Mouse (Mus musculus) megakaryocyte, embryonic 14.5 days (primary cell): ENCODE results near the gene Cd6. TPM values are rescaled to one million over a fixed set of nuclear protein-coding genes. Genes with fewer than 3 reads are reported as not detected.

ENCODE experiments used
- H3K27me3 ChIP-seq: replicated peaks from 2 replicates; pipeline ENCODE3; 2012; ENCODE audit warnings: inconsistent platforms
- H3K36me3 ChIP-seq: replicated peaks from 2 replicates; pipeline ENCODE3; 2012; ENCODE audit warnings: low read length, inconsistent platforms, mixed read lengths
- H3K4me1 ChIP-seq: 2 replicates; pipeline ENCODE4 v1.6.1; 2012; ENCODE audit warnings: inconsistent platforms
- H3K4me3 ChIP-seq: replicated peaks from 2 replicates; pipeline ENCODE3; 2012; ENCODE audit warnings: moderate library complexity, mild to moderate bottlenecking, inconsistent platforms
- H3K9me3 ChIP-seq: 2 replicates; pipeline ENCODE4 v1.6.1; 2012; ENCODE audit warnings: inconsistent platforms
- FLI1 ChIP-seq: IDR thresholded peaks from 2 replicates; pipeline ENCODE4 v1.6.1; 2012; ENCODE audit warnings: low read length, inconsistent platforms, mixed read lengths
- GATA1 ChIP-seq: IDR thresholded peaks from 3 replicates; pipeline ENCODE4 v1.6.1; 2012; ENCODE audit warnings: mixed read lengths, low read length, inconsistent platforms, borderline replicate concordance
- polyA plus RNA-seq: library from polyadenylated mRNA; stranded (reverse); fragments of >175 nt; gene quantifications from 2 replicates; pipeline ENCODE4 v1.2.3, GENCODE M21; 2012; ENCODE audit warnings: low replicate concordance; ENCODE audit not compliant: insufficient read depth

Cd6 gene
- polyA plus RNA-seq, 1 experiment = not detected

DNA sequence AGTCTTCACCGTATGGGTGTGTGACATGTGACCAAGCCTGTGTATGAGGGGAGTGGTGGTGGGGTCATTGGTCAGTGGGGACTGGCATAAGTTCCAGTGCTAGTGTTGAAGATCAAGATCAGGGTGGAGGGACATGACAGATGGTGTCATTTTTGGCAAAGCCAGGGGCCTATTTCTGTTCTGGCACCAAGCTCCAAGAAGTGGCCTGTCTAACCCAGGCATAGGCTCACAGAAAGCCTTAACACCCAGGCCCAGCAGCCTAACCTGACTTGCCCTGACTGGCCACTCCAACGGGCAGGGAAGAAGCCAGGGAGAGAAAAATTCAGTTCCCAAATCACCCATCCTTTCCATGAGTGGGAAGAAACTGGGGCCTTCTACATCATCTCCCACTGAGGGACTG, 72.3 kb downstream of the Cd6 start:
- Histone ChIP-seq H3K4me1 (peaks cover 21% of the 10 kb centered on the region), H3K27me3 (peaks cover 25% of the 10 kb centered on the region), H3K4me3 (no peak overlapping the region), H3K36me3 (no peaks in the 10 kb centered on the region), H3K9me3 (no peaks in the 10 kb centered on the region)
- no peak for TF ChIP-seq FLI1
- no peak for TF ChIP-seq GATA1

DNA sequence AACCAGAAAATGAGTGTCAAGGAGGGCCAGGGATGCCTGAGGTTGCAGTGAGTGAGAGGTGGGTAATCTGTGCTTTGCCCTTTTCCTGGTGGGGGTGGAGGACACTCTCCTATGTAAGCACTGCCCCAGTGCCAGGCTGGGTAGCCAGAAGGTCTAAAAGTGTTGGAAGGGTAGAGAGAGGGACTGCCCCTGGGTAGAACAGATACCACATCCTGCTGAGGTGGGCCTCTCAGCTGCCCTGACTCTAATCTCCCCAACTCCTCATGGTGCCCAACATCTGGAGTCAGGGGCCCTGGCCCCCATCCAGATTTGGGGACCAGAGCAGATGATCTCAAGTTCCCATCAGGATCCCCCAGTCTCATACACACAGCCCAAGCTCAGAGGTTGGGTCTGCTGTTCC, 72.7 kb downstream of the Cd6 start:
- peaks cover 21% of the 10 kb centered on the region for H3K4me1 ChIP-seq
- H3K36me3 ChIP-seq = no peaks in the 10 kb centered on the region
- H3K4me3 ChIP-seq = no peak overlapping the region
- TF ChIP-seq FLI1 (no peak), GATA1 (no peak)
- peaks cover 22% of the 10 kb centered on the region for H3K27me3 ChIP-seq
- H3K9me3 ChIP-seq = no peaks in the 10 kb centered on the region

DNA sequence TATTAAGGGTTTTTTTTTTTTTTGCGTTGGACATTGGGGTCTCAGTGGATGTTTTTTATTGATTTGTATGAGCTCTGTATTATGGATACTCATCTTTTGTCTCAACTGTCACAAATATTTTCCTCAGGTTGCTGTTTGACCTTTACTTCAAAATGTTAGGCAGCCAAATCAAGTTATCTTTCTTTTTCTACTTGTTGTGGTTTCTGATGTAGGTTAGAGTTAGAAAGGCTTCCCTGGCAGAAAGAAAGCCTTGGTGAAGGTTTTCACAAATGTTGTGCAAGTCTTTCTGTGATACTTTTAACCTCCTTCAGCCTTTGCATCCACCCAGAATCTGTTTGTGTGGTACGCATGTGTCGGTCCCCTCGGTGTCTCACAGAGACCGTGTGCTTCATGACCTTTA, 77.2 kb downstream of the Cd6 start:
- no peaks in the 10 kb centered on the region; the same call in 1 of the 2 replicates for H3K4me1 ChIP-seq
- TF ChIP-seq GATA1 (no peak), FLI1 (no peak)
- peaks cover 21% of the 10 kb centered on the region for H3K27me3 ChIP-seq

DNA sequence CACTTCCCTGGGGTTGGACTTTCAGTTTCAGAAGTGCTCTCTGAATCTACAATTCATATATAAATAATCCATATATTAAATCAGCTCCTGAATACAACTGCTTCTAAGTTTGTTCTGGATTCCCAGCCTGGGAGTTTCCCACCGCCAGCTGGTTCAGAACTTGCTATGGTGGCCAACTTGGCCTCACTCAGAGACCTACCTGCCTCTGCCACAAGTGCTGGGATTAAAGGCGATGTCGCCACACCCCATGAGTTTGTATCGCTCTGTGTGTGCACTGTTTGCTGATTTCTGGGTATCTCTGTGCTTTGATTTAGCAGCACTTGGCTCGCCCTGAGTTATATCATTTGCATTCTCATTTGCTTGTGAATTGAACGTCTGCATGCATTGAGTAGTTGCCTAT, 77.8 kb downstream of the Cd6 start:
- Histone ChIP-seq H3K4me3 (no peak overlapping the region), H3K27me3 (peaks cover 24% of the 10 kb centered on the region), H3K4me1 (no peaks in the 10 kb centered on the region; the same call in 1 of the 2 replicates), H3K9me3 (no peaks in the 10 kb centered on the region), H3K36me3 (no peaks in the 10 kb centered on the region)
- no peak for TF ChIP-seq GATA1
- no peak for TF ChIP-seq FLI1

More for the DNA sequence above, 77.2 kb downstream of the Cd6 start:
- Histone ChIP-seq H3K9me3 (no peaks in the 10 kb centered on the region), H3K4me3 (no peak overlapping the region), H3K36me3 (no peaks in the 10 kb centered on the region)

DNA sequence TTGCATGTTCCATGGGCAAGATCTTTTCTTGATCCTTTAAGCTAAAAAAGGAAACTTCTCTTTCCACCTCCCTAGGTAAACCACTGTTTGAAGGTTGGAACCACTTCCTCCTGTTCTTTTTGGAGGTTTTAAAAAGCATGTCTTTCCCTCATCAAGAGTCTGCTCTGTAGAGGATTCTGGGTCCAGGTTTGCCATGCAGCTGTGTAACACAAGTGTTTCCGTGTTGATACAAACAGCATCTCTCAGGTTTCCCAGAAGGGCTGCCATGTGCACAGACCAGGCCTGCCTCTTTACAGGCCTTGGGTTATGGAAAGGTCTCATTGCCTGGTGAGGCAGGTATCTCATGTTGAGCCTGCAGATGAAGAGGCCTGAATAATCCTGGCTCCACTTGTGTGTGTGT, 78.3 kb downstream of the Cd6 start:
- H3K9me3 ChIP-seq = no peaks in the 10 kb centered on the region
- no peaks in the 10 kb centered on the region for H3K36me3 ChIP-seq
- peaks cover 26% of the 10 kb centered on the region for H3K27me3 ChIP-seq
- no peak overlapping the region for H3K4me3 ChIP-seq
- no peak for TF ChIP-seq GATA1
- no peak for TF ChIP-seq FLI1
- H3K4me1 ChIP-seq = no peaks in the 10 kb centered on the region

DNA sequence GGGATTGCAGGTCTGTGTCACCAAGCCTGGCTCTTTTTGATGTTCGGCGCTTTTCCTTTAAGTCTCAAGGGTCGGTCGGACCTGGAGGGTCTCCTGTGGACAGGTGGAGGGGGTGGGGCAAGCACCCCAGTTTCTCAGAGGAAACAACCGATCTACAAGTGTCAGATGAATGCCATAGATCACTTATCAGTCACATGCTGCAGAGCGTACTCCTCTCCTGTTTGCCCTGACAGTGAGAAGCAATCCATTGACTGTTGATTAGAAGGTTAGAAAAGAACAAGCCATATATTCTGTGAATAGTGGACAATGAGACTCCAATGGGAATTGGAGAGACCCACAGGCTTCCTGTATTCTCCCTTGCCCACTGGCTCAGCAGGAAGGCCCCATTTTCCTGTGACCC, 79.7 kb downstream of the Cd6 start:
- Histone ChIP-seq H3K36me3 (no peaks in the 10 kb centered on the region), H3K4me3 (no peak overlapping the region), H3K9me3 (no peaks in the 10 kb centered on the region), H3K4me1 (no peaks in the 10 kb centered on the region), H3K27me3 (peaks cover 27% of the 10 kb centered on the region)
- TF ChIP-seq GATA1 = no peak
- TF ChIP-seq FLI1 = no peak

DNA sequence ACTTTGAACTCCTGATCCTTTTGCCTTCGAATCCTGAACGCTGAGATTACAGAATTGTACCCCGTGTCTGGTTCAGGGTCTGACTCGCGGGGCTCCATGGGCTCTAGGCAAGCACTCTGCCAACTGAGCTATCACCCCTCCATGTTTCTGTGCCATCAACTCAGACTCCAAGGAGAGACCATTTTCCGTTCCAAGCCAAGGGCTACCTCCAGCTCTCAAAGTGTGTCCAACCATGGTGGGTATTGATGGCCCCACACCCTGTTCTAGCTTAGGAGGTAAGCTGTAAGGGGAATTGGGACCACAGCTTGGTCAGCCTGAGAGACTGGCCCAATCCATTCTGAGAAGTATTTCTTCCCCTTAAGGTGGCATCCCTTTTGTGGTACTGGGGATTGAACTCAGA, 80.6 kb downstream of the Cd6 start:
- TF ChIP-seq FLI1 (no peak), GATA1 (no peak)
- Histone ChIP-seq H3K4me1 (no peaks in the 10 kb centered on the region), H3K36me3 (no peaks in the 10 kb centered on the region), H3K27me3 (peaks cover 26% of the 10 kb centered on the region), H3K9me3 (no peaks in the 10 kb centered on the region), H3K4me3 (no peak overlapping the region)

DNA sequence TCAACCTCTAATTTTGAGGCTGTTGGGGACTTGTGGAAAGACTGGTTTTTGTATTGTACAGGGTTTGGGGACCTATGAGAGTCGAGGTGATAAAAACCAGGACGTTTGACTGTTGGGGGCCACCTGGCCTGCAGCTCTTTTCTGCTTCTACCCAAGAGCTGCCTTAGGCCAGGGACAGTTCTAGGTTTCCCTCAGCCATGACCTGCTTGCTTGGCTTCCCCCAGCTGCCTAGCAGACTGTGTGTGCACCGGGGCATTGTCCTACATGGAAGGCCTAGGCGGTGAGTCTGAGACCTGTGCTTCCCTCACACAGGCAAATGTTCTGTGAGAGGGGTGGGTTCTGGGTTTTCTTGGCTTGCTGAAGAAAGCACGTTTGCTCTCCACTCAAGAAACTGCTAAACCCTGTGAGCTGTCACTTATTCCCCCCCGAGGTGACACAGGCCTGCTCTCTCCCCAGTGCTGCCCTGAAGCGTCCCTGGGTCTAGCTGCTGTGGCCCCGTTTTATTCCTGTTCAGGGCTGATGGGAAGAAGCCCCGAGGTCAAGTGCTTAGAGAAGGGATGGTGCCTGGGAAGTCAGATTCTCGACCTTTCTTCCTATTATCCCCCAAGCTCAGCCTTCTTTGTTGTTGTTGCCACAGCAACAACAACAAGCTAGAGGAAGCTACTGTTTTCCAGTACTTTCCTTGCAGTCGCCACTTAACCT, 81.3 kb downstream of the Cd6 start:
- Histone ChIP-seq H3K9me3 (no peaks in the 10 kb centered on the region), H3K36me3 (no peaks in the 10 kb centered on the region), H3K27me3 (peaks cover 27% of the 10 kb centered on the region), H3K4me3 (no peak overlapping the region), H3K4me1 (no peaks in the 10 kb centered on the region)
- TF ChIP-seq FLI1 (no peak), GATA1 (no peak)

DNA sequence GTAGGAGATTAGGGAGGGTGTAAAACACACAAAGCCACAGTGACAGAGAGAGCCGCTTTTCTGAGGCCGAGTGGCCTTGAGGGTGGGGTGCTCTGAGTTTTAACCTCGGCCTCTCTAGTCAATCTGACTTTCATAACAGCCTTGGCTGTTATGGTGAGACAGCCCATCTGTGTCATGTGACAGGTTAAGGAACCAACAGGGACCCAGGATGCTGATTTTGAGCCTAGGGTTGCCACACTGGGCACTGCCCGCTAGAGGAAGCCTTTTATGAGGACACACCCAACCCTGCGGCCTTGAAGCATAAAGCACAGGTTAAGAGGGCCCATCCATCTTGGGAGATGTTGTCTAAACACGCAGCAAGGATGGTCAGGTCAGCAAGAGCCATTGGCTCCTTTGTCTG, 82.1 kb downstream of the Cd6 start:
- Histone ChIP-seq H3K9me3 (no peaks in the 10 kb centered on the region), H3K27me3 (peaks cover 34% of the 10 kb centered on the region), H3K4me3 (no peak overlapping the region), H3K36me3 (no peaks in the 10 kb centered on the region), H3K4me1 (peaks cover under 1% of the 10 kb centered on the region; the same call in 1 of the 2 replicates)
- TF ChIP-seq FLI1 = no peak
- TF ChIP-seq GATA1 = no peak

DNA sequence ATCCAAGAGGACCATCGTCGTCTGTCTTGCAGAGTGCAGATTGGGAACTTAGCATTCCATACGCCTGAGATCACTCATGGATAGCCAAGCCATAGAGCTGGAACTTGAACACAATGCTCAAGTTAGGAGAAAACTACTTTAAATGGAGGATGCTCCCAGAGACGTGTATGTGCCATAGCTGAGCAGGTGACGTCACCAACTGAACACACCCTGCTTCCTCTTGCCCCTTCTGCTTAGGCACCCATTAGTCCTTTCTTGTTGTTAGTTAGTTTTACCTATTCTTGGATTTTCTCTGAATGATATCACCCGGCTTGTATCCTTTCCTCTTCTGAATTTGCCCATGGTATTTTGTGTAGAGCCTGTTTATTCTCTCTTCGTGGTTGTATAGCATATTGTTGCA, 82.7 kb downstream of the Cd6 start:
- Histone ChIP-seq H3K36me3 (no peaks in the 10 kb centered on the region), H3K4me3 (no peak overlapping the region), H3K27me3 (peaks cover 39% of the 10 kb centered on the region), H3K4me1 (peaks cover 6% of the 10 kb centered on the region), H3K9me3 (no peaks in the 10 kb centered on the region)
- TF ChIP-seq GATA1 = no peak
- TF ChIP-seq FLI1 = no peak
